Mouse (Mus musculus): Measurements from ENCODE around the gene Dpp6. TPM values are rescaled to one million over a fixed set of nuclear protein-coding genes. Genes with fewer than 3 reads are reported as not detected.

Dpp6 gene
- polyA plus RNA-seq, 1 experiment from 2014 or later, result 86.2 TPM

DNA sequence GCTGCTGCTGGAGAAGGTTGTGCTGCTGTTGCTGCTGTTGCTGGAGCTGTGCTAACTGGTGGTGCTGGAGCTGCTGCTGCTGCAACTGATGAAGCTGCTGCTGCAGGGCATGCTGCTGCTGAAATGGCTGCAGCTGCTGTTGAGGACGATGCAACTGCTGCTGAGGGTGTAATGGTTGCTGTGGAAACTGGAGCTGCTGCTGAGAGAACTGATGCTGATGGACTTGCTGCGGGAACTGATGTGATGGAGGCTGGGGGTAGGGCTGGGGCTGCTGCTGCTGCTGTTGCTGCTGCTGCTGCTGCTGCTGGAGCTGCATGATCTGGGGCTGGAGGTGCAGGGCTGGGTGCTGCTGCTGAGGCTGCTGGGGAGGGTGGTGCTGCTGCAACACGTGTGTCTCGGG is 948.8 kb downstream of the Dpp6 start:
- ATAC-seq (ENCODE audit: low FRiP score, low read depth), result no peak
- 62% methylated on average over 4 of the region's 4 CpGs for WGBS

DNA sequence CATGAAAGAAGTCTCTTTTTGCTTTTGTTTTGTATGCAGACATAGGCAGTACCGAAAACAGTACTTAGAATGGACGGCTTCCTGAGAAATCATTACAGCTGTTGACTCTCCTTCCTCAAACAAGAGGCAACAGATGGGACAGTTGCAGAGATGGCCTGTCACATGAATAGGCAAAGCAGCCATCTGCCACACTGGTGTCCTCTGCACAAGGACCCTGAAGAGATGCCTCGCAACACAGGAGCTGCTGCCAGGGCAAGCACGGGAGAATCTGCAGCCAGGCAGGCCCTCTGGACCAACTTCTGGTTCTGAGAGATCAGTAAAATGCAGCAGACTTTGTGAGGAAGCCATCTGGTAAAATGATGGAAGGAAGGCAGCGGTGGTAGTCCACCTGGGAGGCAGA is 950.9 kb downstream of the Dpp6 start:
- 0 out of 2 replicates have a peak, but pooled peaks cover 3% of the 10 kb centered on the region for H3K4me1 ChIP-seq (replicated peaks)
- H3K27ac ChIP-seq (replicated peaks), result 0 out of 2 replicates have a peak overlapping the region, but pooled peaks have one; percentile 25
- no peak for ATAC-seq (ENCODE audit: low FRiP score, low read depth)
- peaks cover 54% of the 10 kb centered on the region for H3K36me3 ChIP-seq
- whole genome bisulfite sequencing, result 47% methylated on average over 5 of the region's 5 CpGs
- H3K4me2 ChIP-seq, result no peak overlapping the region
- H3K27me3 ChIP-seq, result no peaks in the 10 kb centered on the region
- no peak overlapping the region for H3K4me3 ChIP-seq
- H3K9me3 ChIP-seq, result no peaks in the 10 kb centered on the region
- no peak overlapping the region for H3K9ac ChIP-seq

More for the DNA sequence above, 948.8 kb downstream of the Dpp6 start:
- H3K27me3 ChIP-seq, result no peaks in the 10 kb centered on the region
- peaks cover 40% of the 10 kb centered on the region for H3K36me3 ChIP-seq
- no peak overlapping the region for H3K9ac ChIP-seq
- H3K4me2 ChIP-seq, result no peak overlapping the region
- H3K4me3 ChIP-seq, result no peak overlapping the region
- H3K27ac ChIP-seq (replicated peaks), result no peak overlapping the region
- no peaks in the 10 kb centered on the region for H3K9me3 ChIP-seq
- H3K4me1 ChIP-seq (replicated peaks), result 0 out of 2 replicates have a peak, but pooled peaks cover 3% of the 10 kb centered on the region

All from hindbrain, embryonic 15.5 days (tissue).